Mouse (Mus musculus) heart, postnatal 0 days (tissue): ENCODE data around the gene Ppp1r21.

Experiments used
- CTCF ChIP-seq: IDR thresholded peaks from 2 replicates; pipeline ENCODE4 v1.5.1; 2016; ENCODE audit warnings: antibody characterized with exemption, control low read depth, low read depth
- EP300 ChIP-seq: IDR thresholded peaks from 2 replicates; pipeline ENCODE4 v1.6.1; 2016; ENCODE audit warnings: antibody characterized with exemption, low read depth

- peak; percentile 80 for TF ChIP-seq CTCF
- no peak for TF ChIP-seq EP300
These were observed 18.8 kb upstream of the Ppp1r21 start for GRCm38 (mm10) chr17:88511095-88511551.
